Mouse (Mus musculus): ENCODE measurements around the gene Sfxn5.

Sfxn5 gene

GRCm38 (mm10) chr6:85189911-85190591 is 143.2 kb downstream of the Sfxn5 start:
- DNase-seq (ENCODE audit: low read depth): no peak

GRCm38 (mm10) chr6:85189361-85189760 is 143.9 kb downstream of the Sfxn5 start:
- no peak for DNase-seq (ENCODE audit: low read depth)

GRCm38 (mm10) chr6:85188256-85189110 is 144.7 kb downstream of the Sfxn5 start:
- no peak for DNase-seq (ENCODE audit: low read depth)

- no peak for DNase-seq (ENCODE audit: low read depth)
These were observed 145.6 kb downstream of the Sfxn5 start, which contains the start of gene Emx1 for GRCm38 (mm10) chr6:85187340-85188211. TSS of gene Emx1 (plus strand) at chr6:85187438.

GRCm38 (mm10) chr6:85186744-85187059 is 146.5 kb downstream of the Sfxn5 start:
- DNase-seq (ENCODE audit: low read depth): no peak

- DNase-seq (ENCODE audit: low read depth): no peak
These were observed 147.0 kb downstream of the Sfxn5 start for GRCm38 (mm10) chr6:85186033-85186743.

- DNase-seq (ENCODE audit: low read depth): no peak
These were observed 149.3 kb downstream of the Sfxn5 start for GRCm38 (mm10) chr6:85183951-85184350.

GRCm38 (mm10) chr6:85180036-85180435 is 153.2 kb downstream of the Sfxn5 start:
- DNase-seq (ENCODE audit: low read depth): no peak

GRCm38 (mm10) chr6:85179569-85179968 is 153.7 kb downstream of the Sfxn5 start:
- no peak for DNase-seq (ENCODE audit: low read depth)

- DNase-seq (ENCODE audit: low read depth): no peak
These were observed 167.7 kb downstream of the Sfxn5 start for GRCm38 (mm10) chr6:85165440-85165921.
